Mouse (Mus musculus): Measurements from ENCODE around the gene Nostrin.

The Nostrin gene

GRCm38 (mm10) chr2:69135661-69136576 lies at the start of gene Nostrin:
Gene Nostrin, plus strand, starts transcription at chr2:69135800.
- DNase-seq = no peak

GRCm38 (mm10) chr2:69086505-69087260 lies 48.9 kb upstream of the Nostrin start:
- no peak for DNase-seq

- no peak for DNase-seq
Measured at GRCm38 (mm10) chr2:69095836-69096235, 39.8 kb upstream of the Nostrin start.

GRCm38 (mm10) chr2:69096821-69097220 lies 38.8 kb upstream of the Nostrin start:
- no peak for DNase-seq

- no peak for DNase-seq
Measured at GRCm38 (mm10) chr2:69097526-69097925, 38.1 kb upstream of the Nostrin start.

- DNase-seq = no peak
Measured at GRCm38 (mm10) chr2:69098701-69099100, 36.9 kb upstream of the Nostrin start.

- DNase-seq = no peak
Measured at GRCm38 (mm10) chr2:69099147-69099546, 36.5 kb upstream of the Nostrin start.

- peak; percentile 37 to 39 for DNase-seq
Measured at GRCm38 (mm10) chr2:69100706-69101105, 34.9 kb upstream of the Nostrin start.

GRCm38 (mm10) chr2:69103526-69103925 lies 32.1 kb upstream of the Nostrin start:
- no peak for DNase-seq

GRCm38 (mm10) chr2:69104511-69105145 lies 31.0 kb upstream of the Nostrin start:
- no peak for DNase-seq

- no peak for DNase-seq
Measured at GRCm38 (mm10) chr2:69109246-69109645, 26.4 kb upstream of the Nostrin start.

GRCm38 (mm10) chr2:69109710-69110109 lies 25.9 kb upstream of the Nostrin start:
- DNase-seq = no peak

GRCm38 (mm10) chr2:69112609-69113008 lies 23.0 kb upstream of the Nostrin start:
- DNase-seq = no peak

- no peak for DNase-seq
Measured at GRCm38 (mm10) chr2:69113829-69114547, 21.6 kb upstream of the Nostrin start.

- DNase-seq = no peak
Measured at GRCm38 (mm10) chr2:69115921-69116320, 19.7 kb upstream of the Nostrin start.

GRCm38 (mm10) chr2:69116767-69117166 lies 18.8 kb upstream of the Nostrin start:
- DNase-seq = no peak

- no peak for DNase-seq
Measured at GRCm38 (mm10) chr2:69118994-69119393, 16.6 kb upstream of the Nostrin start.

GRCm38 (mm10) chr2:69119718-69120117 lies 15.9 kb upstream of the Nostrin start:
- DNase-seq = no peak

- no peak for DNase-seq
Measured at GRCm38 (mm10) chr2:69121681-69122080, 13.9 kb upstream of the Nostrin start.

GRCm38 (mm10) chr2:69125425-69125824 lies 10.2 kb upstream of the Nostrin start:
- no peak for DNase-seq

GRCm38 (mm10) chr2:69128321-69128720 lies 7.3 kb upstream of the Nostrin start:
- peak; percentile 16 to 23 for DNase-seq

GRCm38 (mm10) chr2:69128921-69129395 lies 6.6 kb upstream of the Nostrin start:
- DNase-seq = peak; percentile 15 to 17

Data from B cell, adult 2 months (primary cell).